Mouse (Mus musculus) splenic B cell, adult 2 months (primary cell): Measurements from ENCODE around the gene Pmm2.

Experiments used
- DNase-seq: peaks from one replicate; pipeline ENCODE4 v3.0.0-alpha.2; 2011; ENCODE audit warnings: low read depth, low spot score
- H3K27me3 ChIP-seq: 2 replicates; pipeline ENCODE4 v1.6.1; 2012; ENCODE audit warnings: mild to moderate bottlenecking, low read length, moderate library complexity, mixed read lengths; ENCODE audit not compliant: control insufficient read depth, poor library complexity, insufficient read depth, severe bottlenecking
- H3K36me3 ChIP-seq: 2 replicates; pipeline ENCODE4 v1.6.1; 2012; ENCODE audit warnings: mild to moderate bottlenecking, low read length, moderate library complexity, mixed read lengths; ENCODE audit not compliant: control insufficient read depth, poor library complexity, insufficient read depth, severe bottlenecking

The Pmm2 gene

DNA sequence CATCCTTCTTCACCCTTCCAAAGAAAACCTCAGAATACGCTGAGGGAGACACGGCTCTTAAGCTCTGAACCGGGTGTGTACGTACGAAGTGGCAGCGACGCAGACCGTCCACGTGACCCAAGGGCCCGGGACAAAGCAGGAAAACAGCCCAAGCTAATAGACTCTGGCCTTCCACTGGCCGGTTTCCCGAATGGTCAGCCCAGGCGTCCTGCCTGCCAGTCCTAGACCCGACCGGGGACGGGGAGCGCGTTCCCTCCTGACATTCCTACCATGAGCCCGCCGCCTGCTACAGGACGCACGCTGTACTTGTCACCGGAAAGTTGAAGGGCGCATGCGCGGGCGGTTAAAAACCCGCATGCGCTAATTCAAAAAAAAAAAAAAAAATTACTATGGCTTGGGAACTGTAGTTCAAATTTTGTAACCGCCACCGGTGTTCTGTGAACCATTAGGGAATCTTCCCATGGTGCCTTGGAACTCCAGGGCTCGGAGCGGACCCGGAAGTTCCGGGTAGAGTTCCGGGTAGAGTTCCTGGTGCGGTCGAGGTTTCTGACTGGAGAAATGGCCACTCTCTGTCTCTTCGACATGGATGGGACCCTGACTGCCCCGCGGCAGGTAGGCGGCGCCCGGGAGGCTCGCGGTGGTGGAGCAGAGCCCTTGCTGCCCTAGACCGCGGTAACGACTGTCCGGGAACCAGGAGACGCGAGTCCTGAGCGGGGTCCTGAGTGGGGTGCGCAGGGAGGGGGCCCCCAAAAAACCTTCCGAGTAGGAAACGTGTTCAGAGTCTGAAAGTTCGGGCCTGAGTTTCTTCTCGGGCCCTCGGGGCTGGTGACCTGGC lies at the start of gene Pmm2, which contains the start of gene Tmem186:
TSS of gene Pmm2 (plus strand) at position 458 of the 835 bp plus-strand sequence.
TSS of gene Tmem186 (minus strand) at position 496 of the 835 bp plus-strand sequence.
- no peaks in the 10 kb centered on the region for H3K36me3 ChIP-seq
- H3K27me3 ChIP-seq = no peaks in the 10 kb centered on the region
- DNase-seq = peak; percentile 86

- no peak for DNase-seq
- Histone ChIP-seq H3K36me3 (no peaks in the 10 kb centered on the region), H3K27me3 (no peaks in the 10 kb centered on the region)
Measured at GRCm38 (mm10) chr16:8595411-8595810, 42.1 kb upstream of the Pmm2 start.

GRCm38 (mm10) chr16:8596336-8596735 lies 41.1 kb upstream of the Pmm2 start:
- no peak for DNase-seq
- Histone ChIP-seq H3K36me3 (no peaks in the 10 kb centered on the region), H3K27me3 (no peaks in the 10 kb centered on the region)

DNA sequence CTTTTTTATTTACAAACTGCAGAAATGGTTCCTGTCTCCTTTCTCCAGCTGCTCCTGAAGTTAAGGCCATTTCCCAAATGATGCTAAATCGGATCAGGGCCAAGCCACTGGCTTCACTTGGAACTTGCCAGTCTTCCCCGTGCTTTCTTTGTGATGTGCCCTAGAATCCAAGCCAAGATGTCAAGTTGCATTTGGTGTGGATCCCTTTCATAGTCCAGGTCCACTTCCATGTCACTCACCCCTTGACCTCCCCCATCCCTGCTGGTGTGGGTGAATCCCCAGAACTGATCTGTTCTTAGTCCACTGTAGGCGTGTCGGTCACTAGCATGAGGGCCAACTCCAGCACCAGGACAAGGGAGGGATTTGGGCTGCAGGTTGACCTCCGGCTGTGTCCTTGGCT lies 40.0 kb upstream of the Pmm2 start:
- no peak for DNase-seq
- H3K27me3 ChIP-seq = no peaks in the 10 kb centered on the region
- H3K36me3 ChIP-seq = no peaks in the 10 kb centered on the region

DNA sequence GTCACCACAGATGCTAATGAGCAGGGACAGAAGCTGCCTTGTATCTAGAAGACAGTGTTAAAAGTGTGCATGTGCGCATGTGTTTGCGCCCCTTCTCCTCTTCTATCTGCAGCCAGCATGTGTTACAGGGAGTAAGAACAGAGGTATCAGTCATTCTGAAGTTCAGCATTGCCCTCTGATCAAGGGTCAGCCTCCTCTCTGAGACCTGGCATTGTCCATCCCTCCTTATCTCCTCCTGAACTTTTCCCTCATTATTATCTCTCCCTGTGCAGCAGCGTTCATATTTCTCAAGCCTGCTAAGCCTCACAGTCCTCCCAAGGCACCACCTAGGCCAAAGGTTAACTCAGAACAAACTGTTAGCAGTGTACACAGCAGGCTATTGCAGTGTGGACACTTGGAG lies 33.7 kb upstream of the Pmm2 start:
- no peaks in the 10 kb centered on the region for H3K27me3 ChIP-seq
- H3K36me3 ChIP-seq = no peaks in the 10 kb centered on the region
- DNase-seq = no peak

- DNase-seq = no peak
- no peaks in the 10 kb centered on the region for H3K36me3 ChIP-seq
Measured at GRCm38 (mm10) chr16:8610397-8610796, 27.1 kb upstream of the Pmm2 start.

DNA sequence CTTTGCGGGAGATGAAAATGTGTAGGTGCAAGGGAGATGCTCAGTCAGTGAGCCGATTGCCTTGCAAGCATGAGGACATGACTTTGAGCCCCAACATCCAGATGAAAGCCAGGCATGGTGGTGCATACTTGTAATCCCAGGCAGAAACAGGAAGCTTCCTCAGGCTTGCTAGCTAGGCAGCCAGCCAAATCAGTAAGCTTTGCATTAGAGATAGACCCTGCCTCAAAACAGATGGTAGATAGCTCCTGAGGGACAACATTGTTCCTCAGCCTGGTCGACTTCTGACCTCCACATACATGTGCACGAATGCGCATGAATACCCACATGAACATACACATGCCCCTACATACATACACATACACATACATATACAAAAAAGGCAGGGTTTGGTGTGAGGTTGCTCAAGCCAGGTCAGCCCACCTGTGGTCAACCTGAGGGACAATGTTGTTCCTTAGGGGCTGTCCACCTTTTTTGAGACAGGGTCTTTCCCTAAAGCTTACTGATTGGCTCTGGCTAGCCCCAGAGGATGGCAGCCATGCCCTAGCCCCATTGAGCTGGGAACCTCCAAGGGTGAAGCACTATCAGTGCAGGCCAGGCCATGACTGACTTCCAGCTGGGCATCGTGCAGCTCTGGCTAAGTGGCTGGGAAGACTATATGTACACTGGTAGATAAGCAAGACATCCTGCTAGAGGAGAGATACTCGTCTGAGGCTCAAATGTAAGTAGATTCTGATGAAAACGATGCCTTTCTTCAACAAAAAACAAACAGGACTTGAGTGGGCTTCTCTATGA lies 25.1 kb upstream of the Pmm2 start:
- no peaks in the 10 kb centered on the region for H3K36me3 ChIP-seq
- H3K27me3 ChIP-seq = no peaks in the 10 kb centered on the region
- no peak for DNase-seq

More at GRCm38 (mm10) chr16:8610397-8610796, 27.1 kb upstream of the Pmm2 start:
- H3K27me3 ChIP-seq = no peaks in the 10 kb centered on the region

DNA sequence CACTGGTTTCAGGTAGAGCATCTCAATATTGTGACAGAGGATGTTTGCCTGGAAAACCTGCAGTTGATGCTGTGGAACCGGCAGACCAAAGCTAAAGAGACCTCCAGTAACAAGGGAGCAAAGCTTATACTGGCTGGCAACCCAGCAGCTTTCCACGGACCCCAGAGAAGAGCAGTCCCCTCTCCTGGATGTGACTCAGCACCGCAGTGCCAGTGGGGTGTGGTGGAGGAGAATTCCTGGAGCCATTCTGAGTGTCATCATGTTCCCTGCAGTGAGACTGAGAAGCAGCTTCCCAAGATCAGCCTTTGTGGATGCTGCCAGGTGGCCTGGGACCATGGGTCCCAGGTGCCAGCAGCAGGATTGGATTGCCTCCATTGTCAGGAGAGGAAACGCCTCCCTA lies 24.4 kb upstream of the Pmm2 start:
- no peak for DNase-seq
- H3K36me3 ChIP-seq = no peaks in the 10 kb centered on the region
- no peaks in the 10 kb centered on the region for H3K27me3 ChIP-seq

GRCm38 (mm10) chr16:8613447-8613846 lies 24.0 kb upstream of the Pmm2 start:
- Histone ChIP-seq H3K36me3 (no peaks in the 10 kb centered on the region), H3K27me3 (no peaks in the 10 kb centered on the region)
- no peak for DNase-seq

DNA sequence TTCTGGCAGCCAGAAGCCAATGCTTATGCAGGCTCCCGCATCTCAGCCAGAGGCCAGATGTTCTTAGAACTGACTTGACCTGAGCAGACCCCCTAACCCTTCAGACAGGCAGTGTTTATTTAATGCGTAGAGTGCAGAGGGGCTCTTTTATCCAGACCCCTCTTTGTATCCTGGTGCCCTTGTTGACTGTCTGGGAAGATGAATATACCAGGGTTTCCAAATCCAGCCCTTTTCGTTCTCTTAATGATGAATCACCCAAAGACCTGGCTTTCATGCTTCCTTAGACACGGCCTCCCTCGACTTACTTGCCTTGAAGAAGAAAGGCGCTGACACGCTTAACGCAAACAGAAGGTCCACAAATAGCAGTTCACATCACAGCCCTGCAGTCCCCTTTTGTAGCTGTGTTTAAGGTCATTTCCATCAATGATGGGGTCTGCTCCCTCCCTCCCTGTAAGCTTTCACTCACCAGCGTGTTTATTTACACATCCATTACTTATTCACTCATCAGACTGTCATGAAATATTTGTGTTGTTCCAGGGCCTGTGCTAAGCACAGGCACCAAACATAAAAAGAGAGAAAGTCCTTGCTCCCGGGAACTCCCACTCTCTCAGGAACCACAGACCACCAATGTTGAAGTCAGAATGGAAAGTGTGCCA lies 17.7 kb upstream of the Pmm2 start:
- Histone ChIP-seq H3K27me3 (no peaks in the 10 kb centered on the region), H3K36me3 (no peaks in the 10 kb centered on the region)
- DNase-seq = no peak

DNA sequence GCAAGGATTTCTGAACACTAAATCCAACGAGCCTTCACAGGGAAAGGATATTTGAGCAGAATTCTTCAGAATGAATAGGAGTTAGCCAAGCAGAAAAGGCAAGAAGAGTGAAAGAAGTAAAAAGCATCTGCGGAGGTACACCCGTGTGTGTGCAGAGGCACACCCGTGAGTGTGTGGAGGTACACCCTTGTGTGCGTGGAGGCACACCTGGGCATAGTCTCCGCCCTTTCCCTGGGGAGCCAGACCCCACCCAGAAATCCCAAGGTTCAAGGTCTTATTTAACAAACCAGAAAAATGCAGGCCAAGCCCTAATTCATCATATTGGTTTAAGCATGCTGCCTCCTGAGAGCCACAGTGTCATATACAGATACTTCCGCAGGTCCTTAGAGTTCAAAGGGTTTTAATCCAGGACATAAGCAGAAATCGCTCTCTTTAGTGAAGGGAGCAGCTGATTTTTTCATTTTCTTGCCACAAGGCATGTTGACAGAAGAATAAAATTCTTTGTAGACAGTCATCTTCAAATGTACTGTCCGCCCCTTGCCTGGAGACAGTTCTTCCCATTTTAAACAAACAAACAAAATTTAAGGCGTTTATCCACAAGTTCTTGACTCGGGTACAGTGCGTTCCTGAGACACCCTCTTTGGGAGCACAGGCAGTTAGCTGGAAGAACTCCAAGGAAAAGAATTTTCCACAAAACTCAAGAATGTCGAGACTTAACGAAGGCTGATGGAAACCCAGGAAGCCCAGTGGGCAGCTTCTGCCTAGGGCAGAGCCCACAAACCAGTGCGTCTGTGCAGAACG lies 17.0 kb upstream of the Pmm2 start:
- no peak for DNase-seq
- no peaks in the 10 kb centered on the region for H3K27me3 ChIP-seq

GRCm38 (mm10) chr16:8630419-8630818 lies 7.1 kb upstream of the Pmm2 start:
- DNase-seq = no peak
- peaks cover 2% of the 10 kb centered on the region; the same call in 1 of the 2 replicates for H3K36me3 ChIP-seq
- no peaks in the 10 kb centered on the region for H3K27me3 ChIP-seq

More for the DNA sequence above, 17.0 kb upstream of the Pmm2 start:
- no peaks in the 10 kb centered on the region for H3K36me3 ChIP-seq

- no peaks in the 10 kb centered on the region for H3K27me3 ChIP-seq
- DNase-seq = no peak
Measured at GRCm38 (mm10) chr16:8631428-8631827, 6.0 kb upstream of the Pmm2 start.

GRCm38 (mm10) chr16:8636867-8637216 lies 632 bp upstream of the Pmm2 start:
- H3K36me3 ChIP-seq = 0 out of 2 replicates have a peak, but pooled peaks cover 2% of the 10 kb centered on the region
- DNase-seq = no peak
- no peaks in the 10 kb centered on the region for H3K27me3 ChIP-seq

More at GRCm38 (mm10) chr16:8631428-8631827, 6.0 kb upstream of the Pmm2 start:
- H3K36me3 ChIP-seq = peaks cover 2% of the 10 kb centered on the region; the same call in 1 of the 2 replicates
